Mouse (Mus musculus) thymus, adult 2 months (tissue): Measurements from ENCODE around the gene Spata32. TPM values are rescaled to one million over a fixed set of nuclear protein-coding genes. Genes with fewer than 3 reads are reported as not detected.

Source experiments
- DNase-seq: peaks from one replicate; pipeline ENCODE4 v3.0.0; 2021
- H3K27ac ChIP-seq: fragments of 200-500 bp; 2 replicates; pipeline ENCODE4 v1.5.1; 2012; ENCODE audit warnings: low read length, control low read depth; ENCODE audit not compliant: control insufficient read depth, insufficient read depth
- H3K27me3 ChIP-seq: fragments of 200-500 bp; 2 replicates; pipeline ENCODE4 v1.6.1; 2012; ENCODE audit warnings: mild to moderate bottlenecking, low read length, moderate library complexity, mixed read lengths; ENCODE audit not compliant: control insufficient read depth, insufficient read depth
- H3K36me3 ChIP-seq: fragments of 200-500 bp; 2 replicates; pipeline ENCODE4 v1.6.1; 2012; ENCODE audit warnings: mild to moderate bottlenecking, low read length, moderate library complexity; ENCODE audit not compliant: control insufficient read depth, insufficient read depth
- H3K4me1 ChIP-seq: fragments of 200-500 bp; replicated peaks from 2 replicates; pipeline ENCODE4 v1.6.1; 2012; ENCODE audit warnings: low read length; ENCODE audit not compliant: control insufficient read depth, insufficient read depth
- H3K4me3 ChIP-seq: fragments of 200-500 bp; 2 replicates; pipeline ENCODE4 v1.5.1; 2012; ENCODE audit warnings: mild to moderate bottlenecking, low read length, control low read depth, moderate library complexity; ENCODE audit not compliant: control insufficient read depth, insufficient read depth
- CTCF ChIP-seq: fragments of 200-500 bp; IDR thresholded peaks from 2 replicates; pipeline ENCODE4 v1.5.1; 2012; ENCODE audit warnings: mild to moderate bottlenecking, control low read depth, low read length, moderate library complexity, borderline replicate concordance; ENCODE audit not compliant: control insufficient read depth, poor library complexity, insufficient read depth; ENCODE audit errors: extremely low read depth
- POLR2A ChIP-seq: fragments of 200-500 bp; IDR thresholded peaks from 2 replicates; pipeline ENCODE4 v1.6.1; 2012; ENCODE audit warnings: mild to moderate bottlenecking, low read length, control low read depth, moderate library complexity; ENCODE audit not compliant: control insufficient read depth, poor library complexity, insufficient read depth; ENCODE audit errors: extremely low read depth
- WGBS: fragments of 180-500 bp; shearing (Covaris S2); methylation state at CpG from one replicate; pipeline ENCODE4 v1.1.7; 2018; 5-methylcytosine and 5-hydroxymethylcytosine counted together
- polyA plus RNA-seq: library from polyadenylated mRNA; depleted of rRNA; stranded (reverse); fragments of >200 nt; gene quantifications from 2 replicates; pipeline ENCODE4 v1.2.3, GENCODE M21; 2012; rRNA removed

Spata32 gene
- polyA plus RNA-seq, 1 experiment, result not detected

DNA sequence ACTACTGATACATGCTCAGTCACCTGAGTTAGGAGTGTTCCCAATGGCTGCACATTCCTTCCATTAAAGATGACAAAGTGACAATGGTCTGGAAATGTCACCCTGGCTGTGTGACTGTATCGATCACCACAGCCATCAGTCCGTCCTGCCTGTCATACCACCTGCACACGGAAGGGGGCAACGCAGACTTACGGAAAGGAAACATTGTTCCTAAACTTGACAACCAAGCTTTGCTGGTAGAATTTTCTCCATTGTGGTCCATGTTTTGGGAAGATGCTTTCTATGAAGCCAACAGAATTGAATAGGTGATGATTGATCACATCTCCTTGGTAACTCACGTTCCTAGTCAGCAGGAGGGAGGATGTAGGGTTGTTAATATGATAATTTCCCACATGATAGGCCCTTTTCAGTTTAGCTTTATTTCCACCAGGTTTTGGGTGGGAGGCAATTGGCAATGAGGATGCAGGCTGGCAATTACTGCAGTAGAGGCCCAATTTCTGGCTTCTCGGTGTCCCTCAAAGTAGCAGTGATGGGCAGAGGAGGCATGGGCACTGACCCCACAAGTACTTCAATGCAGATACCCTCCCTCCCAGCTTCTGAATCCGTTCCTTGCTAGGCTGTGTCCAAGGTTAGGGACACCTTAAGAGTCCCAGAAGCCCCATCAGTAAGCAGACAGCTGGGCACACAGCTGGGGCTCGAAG, 49.4 kb downstream of the Spata32 start:
- no peaks in the 10 kb centered on the region for H3K27me3 ChIP-seq
- peak; percentile 85 for DNase-seq
- H3K4me3 ChIP-seq, result no peak overlapping the region
- H3K4me1 ChIP-seq, result peaks cover 32% of the 10 kb centered on the region
- 31% methylated on average over 9 of the region's 9 CpGs for WGBS
- no peaks in the 10 kb centered on the region for H3K36me3 ChIP-seq
- TF ChIP-seq CTCF, result peak; percentile 50; the same call in 1 of the 2 replicates
- no peak for TF ChIP-seq POLR2A
- H3K27ac ChIP-seq, result peak overlapping the region; percentile 29; the same call in 1 of the 2 replicates

- Histone ChIP-seq H3K27ac (no peak overlapping the region), H3K36me3 (no peaks in the 10 kb centered on the region), H3K27me3 (no peaks in the 10 kb centered on the region), H3K4me1 (peaks cover 4% of the 10 kb centered on the region; the same call in 1 of the 2 replicates), H3K4me3 (no peak overlapping the region)
- DNase-seq, result peak; percentile 50
- TF ChIP-seq CTCF (no peak), POLR2A (no peak)
- 78% methylated on average over 10 of the region's 10 CpGs for WGBS
Observed at GRCm38 (mm10) chr11:103164391-103164790, 53.8 kb downstream of the Spata32 start.

- TF ChIP-seq CTCF, result no peak
- TF ChIP-seq POLR2A, result no peak
- H3K27ac ChIP-seq, result no peak overlapping the region
- no peak overlapping the region for H3K4me3 ChIP-seq
- WGBS, result 93% methylated on average over 5 of the region's 5 CpGs
- DNase-seq, result no peak
- H3K36me3 ChIP-seq, result no peaks in the 10 kb centered on the region
- peaks cover 9% of the 10 kb centered on the region for H3K4me1 ChIP-seq
- no peaks in the 10 kb centered on the region for H3K27me3 ChIP-seq
Observed at GRCm38 (mm10) chr11:103162132-103162531, 56.1 kb downstream of the Spata32 start.

GRCm38 (mm10) chr11:103161449-103161848, 56.8 kb downstream of the Spata32 start:
- no peaks in the 10 kb centered on the region for H3K27me3 ChIP-seq
- WGBS, result 91% methylated on average over 7 of the region's 7 CpGs
- H3K27ac ChIP-seq, result no peak overlapping the region
- no peak overlapping the region for H3K4me3 ChIP-seq
- DNase-seq, result peak; percentile 29
- TF ChIP-seq POLR2A, result no peak
- TF ChIP-seq CTCF, result no peak
- peaks cover 9% of the 10 kb centered on the region for H3K4me1 ChIP-seq
- H3K36me3 ChIP-seq, result no peaks in the 10 kb centered on the region

- H3K27ac ChIP-seq, result no peak overlapping the region
- no peaks in the 10 kb centered on the region for H3K27me3 ChIP-seq
- no peak for DNase-seq
- peaks cover 9% of the 10 kb centered on the region for H3K4me1 ChIP-seq
- 96% methylated on average over 11 of the region's 11 CpGs for WGBS
- H3K4me3 ChIP-seq, result no peak overlapping the region
- TF ChIP-seq POLR2A (no peak), CTCF (no peak)
- no peaks in the 10 kb centered on the region for H3K36me3 ChIP-seq
Observed at GRCm38 (mm10) chr11:103160738-103161137, 57.5 kb downstream of the Spata32 start.

- 11% methylated on average over 25 of the region's 25 CpGs for WGBS
- no peak overlapping the region for H3K27ac ChIP-seq
- H3K4me3 ChIP-seq, result peak overlapping the region; percentile 14; the same call in 1 of the 2 replicates
Observed at GRCm38 (mm10) chr11:103158621-103159478, 59.4 kb downstream of the Spata32 start.

More at GRCm38 (mm10) chr11:103158621-103159478, 59.4 kb downstream of the Spata32 start:
- Histone ChIP-seq H3K27me3 (no peaks in the 10 kb centered on the region), H3K36me3 (no peaks in the 10 kb centered on the region), H3K4me1 (peaks cover 9% of the 10 kb centered on the region)
- DNase-seq, result peak; percentile 93
- TF ChIP-seq CTCF, result peak; percentile 98
- no peak for TF ChIP-seq POLR2A

Other genes starting within 250 kb of the Spata32 start
- 52.5 and 60.8 TPM in 2 replicates for gene Nmt1, start 190.2 kb downstream of the Spata32 start, polyA plus RNA-seq
- 77.5 and 88.2 TPM in 2 replicates for gene Dcakd, start 190.1 kb downstream of the Spata32 start, polyA plus RNA-seq
- 3.9 and 5.4 TPM in 2 replicates for gene Plcd3, start 116.8 kb downstream of the Spata32 start, polyA plus RNA-seq
- gene Acbd4, start 116.8 kb downstream of the Spata32 start, polyA plus RNA-seq, result 28.8 and 29.5 TPM in 2 replicates
- 18.2 and 18.4 TPM in 2 replicates for gene Hexim1, start 102.2 kb downstream of the Spata32 start, polyA plus RNA-seq
- gene Hexim2, start 86.0 kb downstream of the Spata32 start, polyA plus RNA-seq, result 4.9 and 6.9 TPM in 2 replicates
- 235 and 264 TPM in 2 replicates for gene Fmnl1, start 47.3 kb downstream of the Spata32 start, polyA plus RNA-seq
- gene 1700023F06Rik, start 9.9 kb downstream of the Spata32 start, polyA plus RNA-seq, result 0.23 and 0.35 TPM in 2 replicates
- 40.7 and 41.3 TPM in 2 replicates for gene Map3k14, start 49.0 kb upstream of the Spata32 start, polyA plus RNA-seq
- 124 and 125 TPM in 2 replicates for gene Arhgap27, start 145.3 kb upstream of the Spata32 start, polyA plus RNA-seq
- gene Plekhm1, start 194.3 kb upstream of the Spata32 start, polyA plus RNA-seq, result 43.6 and 46.4 TPM in 2 replicates